Mouse (Mus musculus): ENCODE measurements around the gene Loxl1. TPM values are rescaled to one million over a fixed set of nuclear protein-coding genes. Genes with fewer than 3 reads are reported as not detected.

Loxl1 gene
- total RNA-seq, 2 experiments from 2014 or later, result not detected

GRCm38 (mm10) chr9:58312196-58312943 is 616 bp downstream of the Loxl1 start:
- peak; percentile 34 for ATAC-seq (replicated peaks; ENCODE audit: poor library complexity)

- ATAC-seq (replicated peaks; ENCODE audit: poor library complexity), result no peak
Measured at GRCm38 (mm10) chr9:58311191-58311910, 1.6 kb downstream of the Loxl1 start.

- no peak for ATAC-seq (replicated peaks; ENCODE audit: poor library complexity)
Measured at GRCm38 (mm10) chr9:58310043-58310660, 2.8 kb downstream of the Loxl1 start.

- ATAC-seq (replicated peaks; ENCODE audit: poor library complexity), result no peak
Measured at GRCm38 (mm10) chr9:58308395-58308794, 4.6 kb downstream of the Loxl1 start.

GRCm38 (mm10) chr9:58305686-58306085 is 7.3 kb downstream of the Loxl1 start:
- ATAC-seq (replicated peaks; ENCODE audit: poor library complexity), result no peak

GRCm38 (mm10) chr9:58303599-58304271 is 9.3 kb downstream of the Loxl1 start:
- no peak for ATAC-seq (replicated peaks; ENCODE audit: poor library complexity)

- ATAC-seq (replicated peaks; ENCODE audit: poor library complexity), result no peak
Measured at GRCm38 (mm10) chr9:58303115-58303514, 9.9 kb downstream of the Loxl1 start.

GRCm38 (mm10) chr9:58299356-58299799 is 13.6 kb downstream of the Loxl1 start:
- ATAC-seq (replicated peaks; ENCODE audit: poor library complexity), result no peak

GRCm38 (mm10) chr9:58297961-58298477 is 15.0 kb downstream of the Loxl1 start:
- no peak for ATAC-seq (replicated peaks; ENCODE audit: poor library complexity)

- no peak for ATAC-seq (replicated peaks; ENCODE audit: poor library complexity)
Measured at GRCm38 (mm10) chr9:58297065-58297464, 15.9 kb downstream of the Loxl1 start.

GRCm38 (mm10) chr9:58295766-58296361 is 17.1 kb downstream of the Loxl1 start:
- ATAC-seq (replicated peaks; ENCODE audit: poor library complexity), result no peak

GRCm38 (mm10) chr9:58295345-58295744 is 17.6 kb downstream of the Loxl1 start:
- ATAC-seq (replicated peaks; ENCODE audit: poor library complexity), result no peak

GRCm38 (mm10) chr9:58294527-58294926 is 18.5 kb downstream of the Loxl1 start:
- no peak for ATAC-seq (replicated peaks; ENCODE audit: poor library complexity)

GRCm38 (mm10) chr9:58289901-58290300 is 23.1 kb downstream of the Loxl1 start:
- ATAC-seq (replicated peaks; ENCODE audit: poor library complexity), result no peak

- ATAC-seq (replicated peaks; ENCODE audit: poor library complexity), result no peak
Measured at GRCm38 (mm10) chr9:58289090-58289489, 23.9 kb downstream of the Loxl1 start.

GRCm38 (mm10) chr9:58283431-58283830 is 29.6 kb downstream of the Loxl1 start:
- ATAC-seq (replicated peaks; ENCODE audit: poor library complexity), result no peak

- ATAC-seq (replicated peaks; ENCODE audit: poor library complexity), result peak; percentile 65
Measured at GRCm38 (mm10) chr9:58281597-58281996, 31.4 kb downstream of the Loxl1 start.

GRCm38 (mm10) chr9:58280259-58281109 is 32.5 kb downstream of the Loxl1 start:
- ATAC-seq (replicated peaks; ENCODE audit: poor library complexity), result peak; percentile 79

- no peak for ATAC-seq (replicated peaks; ENCODE audit: poor library complexity)
Measured at GRCm38 (mm10) chr9:58279780-58280179, 33.2 kb downstream of the Loxl1 start.

All from megakaryocyte progenitor cell, adult 5-6 weeks (primary cell).